Mouse (Mus musculus): ENCODE measurements around the gene Ttc7b. TPM values are rescaled to one million over a fixed set of nuclear protein-coding genes. Genes with fewer than 3 reads are reported as not detected.
A peak's percentile ranks its signal among the peaks of the same experiment; 100 is the strongest.

Ttc7b gene
- total RNA-seq, 2 experiments from 2014 or later = 220 to 240 TPM

GRCm38 (mm10) chr12:100527241-100527640 is 6.6 kb upstream of the Ttc7b start:
- DNase-seq (ENCODE audit: low spot score in 2 of 2) = no peak

- no peak for DNase-seq (ENCODE audit: low spot score in 2 of 2)
Observed at GRCm38 (mm10) chr12:100525939-100526338, 5.3 kb upstream of the Ttc7b start.

GRCm38 (mm10) chr12:100520077-100520793 is 391 bp downstream of the Ttc7b start:
- peak; percentile 37 to 45 for DNase-seq (ENCODE audit: low spot score in 2 of 2)

GRCm38 (mm10) chr12:100519684-100520076 is 946 bp downstream of the Ttc7b start:
- DNase-seq (ENCODE audit: low spot score in 2 of 2) = no peak

DNA sequence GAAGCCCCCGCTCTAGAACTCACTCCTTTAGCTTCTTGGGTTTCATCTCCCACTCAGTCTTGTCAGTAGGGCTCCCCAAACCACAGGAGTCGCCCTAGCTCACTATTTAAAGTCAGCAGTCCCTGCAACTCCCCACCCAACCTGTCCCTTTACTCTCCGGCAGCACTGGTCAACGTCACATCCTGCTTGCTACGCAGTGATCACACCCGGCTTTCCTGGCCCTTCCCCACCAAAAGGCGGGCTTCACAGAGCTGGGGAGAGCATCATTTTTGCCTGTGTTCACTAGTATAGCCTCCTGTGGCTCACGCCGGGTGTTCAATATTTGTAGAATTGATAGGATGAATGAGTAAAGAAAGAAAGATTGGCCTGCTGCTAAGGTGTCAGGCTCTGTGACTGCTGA is 3.3 kb downstream of the Ttc7b start:
- DNase-seq (ENCODE audit: low spot score in 2 of 2) = no peak

DNA sequence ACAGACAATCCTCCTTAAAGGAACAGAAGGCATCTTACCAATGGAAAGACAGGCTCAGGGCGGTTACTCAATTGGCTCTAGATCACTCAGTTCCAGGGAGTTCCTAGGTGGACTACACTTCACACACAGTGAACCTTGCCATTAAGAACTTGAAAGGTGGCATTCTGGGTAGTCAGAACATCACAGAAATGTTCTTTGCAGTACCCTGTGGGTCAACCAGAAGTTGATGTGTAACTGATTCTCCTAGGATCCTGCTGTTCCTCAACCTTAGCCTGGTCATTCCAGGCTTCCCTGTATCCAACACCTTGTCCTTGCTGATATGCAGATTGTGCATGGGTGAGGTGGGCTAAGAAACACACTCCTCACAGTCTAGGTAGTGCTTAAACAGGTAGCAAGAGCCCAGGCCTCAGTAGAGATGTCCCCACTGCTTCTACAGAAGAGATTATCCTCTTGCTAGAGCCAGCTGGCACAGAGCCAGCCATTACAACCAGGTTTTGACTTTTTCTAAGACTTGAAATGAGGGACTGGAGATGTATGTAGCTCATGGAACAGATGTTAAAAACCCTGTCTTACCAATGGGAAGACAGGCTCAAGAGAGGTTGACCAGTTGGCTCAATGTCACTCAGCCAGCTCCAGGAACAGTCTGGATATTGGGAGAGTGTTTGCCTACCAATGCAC is 4.3 kb downstream of the Ttc7b start:
- DNase-seq (ENCODE audit: low spot score in 2 of 2) = no peak

DNA sequence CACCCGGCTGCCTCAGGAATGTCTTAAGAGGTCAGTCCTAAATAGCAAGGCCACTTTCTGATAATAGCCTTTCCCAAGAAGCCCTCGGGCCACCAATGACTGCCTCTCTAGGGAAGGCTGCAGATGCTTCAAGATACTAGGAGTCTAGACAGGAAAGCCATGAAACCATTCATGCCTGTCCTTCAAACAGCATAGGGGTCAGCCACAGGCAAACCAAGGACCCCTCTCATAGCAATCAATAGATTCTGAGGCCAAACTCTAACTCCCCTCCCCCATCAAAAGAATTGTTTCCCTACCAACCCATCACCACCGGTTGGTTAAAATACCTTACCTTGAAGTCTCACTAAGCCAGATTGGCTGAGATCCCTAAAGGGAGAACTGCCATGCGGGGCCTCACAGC is 5.1 kb downstream of the Ttc7b start:
- no peak for DNase-seq (ENCODE audit: low spot score in 2 of 2)

DNA sequence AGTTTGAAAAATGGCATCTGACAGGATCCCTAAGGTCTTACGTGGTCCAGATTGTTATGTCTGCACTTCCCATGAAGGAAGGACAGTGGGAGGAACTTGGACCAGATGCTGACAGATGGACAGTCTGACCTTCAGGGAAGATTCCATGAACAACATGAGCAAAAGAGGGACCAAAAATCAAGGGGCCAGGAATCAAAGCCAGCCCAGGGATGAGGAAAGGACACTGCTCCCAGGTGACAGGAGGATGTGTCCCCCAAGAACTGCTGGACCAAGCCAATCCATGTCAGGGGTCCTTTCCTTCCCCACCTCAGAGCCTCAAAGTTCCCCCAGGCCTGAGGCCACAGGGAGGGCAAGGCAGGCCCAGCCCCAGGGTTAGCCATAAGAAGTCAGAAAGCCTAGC is 6.0 kb downstream of the Ttc7b start:
- no peak for DNase-seq (ENCODE audit: low spot score in 2 of 2)

DNA sequence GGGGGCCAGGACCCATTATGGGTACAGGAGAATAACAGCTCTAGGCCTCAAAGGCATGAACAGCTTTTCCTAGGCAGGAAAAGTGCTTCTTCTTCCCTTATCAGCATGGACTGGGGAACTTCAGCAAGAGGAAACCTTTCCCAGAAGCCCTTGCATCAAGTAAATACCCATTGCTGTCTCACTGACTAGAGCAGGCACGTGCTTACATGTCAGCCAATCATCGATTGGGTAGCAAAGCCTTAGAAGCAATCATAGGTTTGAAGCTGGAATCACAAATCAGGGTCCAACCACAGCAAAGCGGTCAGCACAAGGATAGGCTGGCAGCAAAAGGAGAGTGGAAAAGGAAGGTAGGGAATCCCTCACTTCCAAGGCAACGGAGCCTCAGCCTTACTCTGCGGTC is 7.5 kb downstream of the Ttc7b start:
- DNase-seq (ENCODE audit: low spot score in 2 of 2) = no peak

DNA sequence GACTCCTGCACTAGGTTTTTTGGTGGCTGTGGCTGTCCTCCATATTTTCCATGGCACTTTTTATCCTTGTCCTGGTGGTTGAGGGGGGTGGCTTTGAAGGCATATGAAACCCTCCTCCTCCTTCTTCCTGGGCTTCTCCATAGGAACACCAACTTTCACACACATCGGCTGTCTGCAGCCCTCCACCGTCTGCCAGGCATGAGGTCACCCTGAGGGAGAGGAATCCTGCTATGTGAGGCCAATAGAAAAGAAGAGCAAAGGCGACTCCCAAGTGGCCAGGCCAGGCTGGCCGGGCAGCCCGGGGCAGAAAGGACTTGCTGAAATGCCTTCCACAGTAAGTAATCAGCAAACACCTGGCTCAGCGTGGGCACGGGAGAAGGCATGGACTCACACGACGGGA is 8.0 kb downstream of the Ttc7b start:
- no peak for DNase-seq (ENCODE audit: low spot score in 2 of 2)

DNA sequence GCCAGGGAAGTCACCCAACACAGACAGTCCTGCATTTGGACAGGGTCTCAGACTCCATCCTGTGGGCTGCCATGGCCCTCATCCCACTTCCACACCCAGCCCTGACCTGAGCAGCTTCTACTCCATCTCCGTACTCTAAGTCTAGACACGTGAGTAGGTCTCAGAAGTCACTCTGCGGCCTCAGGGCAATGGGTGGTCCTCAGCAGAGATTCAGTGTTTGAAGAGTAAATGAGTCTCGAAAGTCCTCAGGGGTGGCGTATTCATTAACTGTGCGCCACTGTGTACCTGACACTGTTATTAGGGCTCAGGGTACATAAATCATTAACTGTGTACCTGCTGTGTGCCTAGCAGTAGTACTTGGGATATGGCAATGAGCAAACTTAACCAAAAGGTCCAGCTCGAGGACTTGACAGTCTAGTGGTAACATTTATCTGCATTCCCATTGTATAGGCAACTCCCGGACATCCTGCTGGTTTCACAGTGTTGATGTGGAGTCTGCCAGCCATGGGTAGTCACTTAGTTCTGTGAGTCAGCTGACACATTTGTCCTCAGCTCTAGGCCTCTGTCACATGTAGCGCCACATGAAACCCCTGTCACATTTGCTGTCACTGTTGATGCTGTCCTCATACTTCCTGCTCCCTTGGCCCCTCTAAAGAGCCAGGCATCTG is 10.9 kb downstream of the Ttc7b start:
- no peak for DNase-seq (ENCODE audit: low spot score in 2 of 2)

GRCm38 (mm10) chr12:100508668-100509067 is 12.0 kb downstream of the Ttc7b start:
- no peak for DNase-seq (ENCODE audit: low spot score in 2 of 2)

DNA sequence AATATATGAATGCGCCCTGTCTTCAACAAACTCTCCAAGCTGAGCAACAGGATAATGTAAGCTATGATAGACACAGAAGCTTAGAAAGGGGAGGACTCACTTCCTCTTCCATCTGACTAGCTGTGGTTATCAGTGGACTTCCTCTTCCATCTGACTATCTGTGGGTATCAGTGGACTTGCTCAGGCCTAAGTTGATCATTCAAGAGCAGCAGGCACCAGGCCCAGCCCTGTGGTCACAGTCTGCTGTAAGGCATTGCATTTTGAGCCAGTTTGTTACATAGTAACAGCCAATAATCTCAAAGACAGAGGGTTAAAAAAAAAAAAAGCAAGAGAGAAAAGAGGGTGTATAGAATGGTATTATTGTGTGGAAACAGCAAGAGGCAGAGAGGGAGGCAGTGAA is 15.1 kb downstream of the Ttc7b start:
- DNase-seq (ENCODE audit: low spot score in 2 of 2) = no peak

DNA sequence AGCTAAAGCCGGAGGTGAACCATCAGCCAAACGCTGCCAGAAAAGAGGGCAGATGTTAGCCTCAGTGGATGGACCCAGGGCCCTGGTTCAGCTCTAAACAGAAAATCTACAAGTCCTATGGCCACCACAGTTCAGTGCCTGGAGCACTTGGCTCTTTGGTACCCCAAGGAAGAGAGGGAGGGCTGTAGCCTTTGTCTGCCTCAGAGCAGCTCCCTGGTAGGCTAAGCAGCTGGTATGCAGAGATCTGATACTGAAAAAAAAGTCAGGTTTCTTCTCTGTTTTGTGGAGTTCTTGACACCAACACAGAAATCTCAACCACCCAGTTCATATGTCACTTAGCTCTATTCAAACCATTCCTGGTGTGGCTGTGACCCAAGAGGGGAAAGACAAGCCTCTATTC is 16.0 kb downstream of the Ttc7b start:
- DNase-seq (ENCODE audit: low spot score in 2 of 2) = no peak

- DNase-seq (ENCODE audit: low spot score in 2 of 2) = no peak
Observed at GRCm38 (mm10) chr12:100503659-100504058, 17.0 kb downstream of the Ttc7b start.

- no peak for DNase-seq (ENCODE audit: low spot score in 2 of 2)
Observed at GRCm38 (mm10) chr12:100502544-100502943, 18.1 kb downstream of the Ttc7b start.

GRCm38 (mm10) chr12:100501261-100501660 is 19.4 kb downstream of the Ttc7b start:
- DNase-seq (ENCODE audit: low spot score in 2 of 2) = no peak

DNA sequence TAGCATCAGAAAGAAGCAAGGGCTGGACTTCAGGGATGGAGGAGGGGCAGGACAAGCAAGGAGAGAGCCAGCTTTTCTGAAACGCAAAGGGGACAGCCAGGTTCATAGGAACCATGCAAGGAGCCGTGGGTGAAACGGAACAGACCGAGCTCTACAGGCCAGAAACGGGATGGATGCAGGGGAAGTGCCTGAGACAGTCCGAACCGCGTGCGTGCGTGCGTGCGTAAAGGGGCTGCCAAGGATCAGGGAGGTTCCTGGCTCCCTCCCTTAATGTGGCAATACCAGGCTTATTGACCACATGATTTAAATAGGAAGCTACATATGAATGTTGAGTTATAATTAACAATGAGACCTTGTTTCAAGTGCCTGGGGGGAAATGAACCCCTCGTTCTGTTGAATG is 21.2 kb downstream of the Ttc7b start:
- DNase-seq (ENCODE audit: low spot score in 2 of 2) = no peak

GRCm38 (mm10) chr12:100498006-100498405 is 22.6 kb downstream of the Ttc7b start:
- no peak for DNase-seq (ENCODE audit: low spot score in 2 of 2)

- no peak for DNase-seq (ENCODE audit: low spot score in 2 of 2)
Observed at GRCm38 (mm10) chr12:100495083-100495482, 25.5 kb downstream of the Ttc7b start.

DNA sequence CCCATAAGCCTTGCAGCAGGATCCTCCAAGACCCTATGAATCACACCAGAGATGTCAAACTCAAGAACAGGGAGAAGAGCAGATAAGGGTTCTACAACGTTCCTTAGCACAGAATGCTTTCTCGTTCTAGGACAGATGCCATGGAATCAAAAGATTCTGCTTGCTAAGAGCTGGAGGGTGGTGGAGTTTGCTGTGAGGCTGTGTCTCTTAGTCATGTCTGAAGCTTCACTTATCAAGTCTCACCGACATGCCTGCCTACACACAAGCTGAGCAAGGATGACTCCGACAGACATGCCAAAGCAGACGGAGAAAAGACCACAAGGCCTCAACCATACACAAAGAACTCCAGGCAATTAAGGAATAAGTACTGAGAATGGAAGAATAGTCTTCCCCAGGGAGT is 27.4 kb downstream of the Ttc7b start:
- peak; percentile 51 to 68 for DNase-seq (ENCODE audit: low spot score in 2 of 2)

GRCm38 (mm10) chr12:100492676-100493075 is 27.9 kb downstream of the Ttc7b start:
- no peak for DNase-seq (ENCODE audit: low spot score in 2 of 2)

Measured in left cerebral cortex, adult 18-20 months (tissue).